Mouse (Mus musculus) kidney, embryonic 14.5 days (tissue): ENCODE measurements around the gene Nlrp10. TPM values are rescaled to one million over a fixed set of nuclear protein-coding genes. Genes with fewer than 3 reads are reported as not detected.

Experiments used
- ATAC-seq: fragments of 200-750 bp; cut with Nextera tagmentation; 2 replicates; pipeline ENCODE4 v1.8.0; 2017; ENCODE audit warnings: moderate number of reproducible peaks, mild to moderate bottlenecking, moderate TSS enrichment, moderate library complexity; ENCODE audit not compliant: low FRiP score, low TSS enrichment
- H3K27ac ChIP-seq: fragments of 300-500 bp; sonication (generic); 2 replicates; pipeline ENCODE4 v1.5.1; 2014; ENCODE audit warnings: low read depth, mild to moderate bottlenecking, low read length, moderate library complexity, mixed read lengths
- H3K27me3 ChIP-seq: fragments of 300-500 bp; sonication (generic); 2 replicates; pipeline ENCODE4 v1.6.1; 2014; ENCODE audit warnings: mild to moderate bottlenecking, low read length; ENCODE audit not compliant: control insufficient read depth, insufficient read depth
- H3K36me3 ChIP-seq: fragments of 300-500 bp; sonication (generic); 2 replicates; pipeline ENCODE4 v1.6.1; 2014; ENCODE audit warnings: low read length, mixed read lengths; ENCODE audit not compliant: control insufficient read depth, insufficient read depth
- H3K4me1 ChIP-seq: fragments of 300-500 bp; sonication (generic); 2 replicates; pipeline ENCODE4 v1.6.1; 2014; ENCODE audit warnings: low read length, mixed read lengths; ENCODE audit not compliant: control insufficient read depth, insufficient read depth
- H3K4me2 ChIP-seq: fragments of 300-500 bp; sonication (generic); replicated peaks from 2 replicates; pipeline ENCODE4 v1.6.1; 2014; ENCODE audit warnings: low read depth, mild to moderate bottlenecking, low read length
- H3K4me3 ChIP-seq: fragments of 300-500 bp; sonication (generic); 2 replicates; pipeline ENCODE4 v1.5.1; 2014; ENCODE audit warnings: mild to moderate bottlenecking, low read length
- H3K9ac ChIP-seq: fragments of 300-500 bp; sonication (generic); 2 replicates; pipeline ENCODE4 v1.6.1; 2014; ENCODE audit warnings: low read depth, mild to moderate bottlenecking, low read length, moderate library complexity
- H3K9me3 ChIP-seq: fragments of 300-500 bp; sonication (generic); 2 replicates; pipeline ENCODE4 v1.6.1; 2016; ENCODE audit warnings: low read length; ENCODE audit not compliant: control insufficient read depth
- WGBS: fragments of 180-500 bp; shearing (Covaris S2); extraction: QIAGEN DNeasy Blood & Tissue Kit; methylation state at CpG from one replicate; pipeline ENCODE4 v1.1.7; 2014; 5-methylcytosine and 5-hydroxymethylcytosine counted together
- polyA plus RNA-seq: library from polyadenylated mRNA; unstranded; fragments of >200 nt; fragmentation: Nextera tagmentation; extraction: Ambion mirVana; gene quantifications from 2 replicates; pipeline ENCODE4 v1.2.1, GENCODE M21; 2014

Gene Nlrp10
- polyA plus RNA-seq, 1 experiment from 2014 or later, result not detected

GRCm38 (mm10) chr7:108950312-108950761 lies 20.4 kb upstream of the Nlrp10 start, which contains the start of gene Tub:
Gene Tub (plus strand): TSS chr7:108950338.
- Histone ChIP-seq H3K4me3 (peak within 1 kb of the TSS; percentile 49), H3K27ac (no peak within 1 kb of the TSS), H3K27me3 (peaks cover 33% of the 10 kb centered on the region), H3K9me3 (no peaks in the 10 kb centered on the region), H3K9ac (peak within 1 kb of the TSS; percentile 28; the same call in 1 of the 2 replicates), H3K4me2 (peak within 1 kb of the TSS; percentile 92), H3K4me1 (0 out of 2 replicates have a peak, but pooled peaks cover 6% of the 10 kb centered on the region), H3K36me3 (peaks cover 4% of the 10 kb centered on the region; the same call in 1 of the 2 replicates)
- WGBS, result under 1% methylated on average over 39 of the region's 44 CpGs
- peak; percentile 75 for ATAC-seq

GRCm38 (mm10) chr7:108949301-108949700 lies 19.3 kb upstream of the Nlrp10 start:
- peaks cover 12% of the 10 kb centered on the region; the same call in 1 of the 2 replicates for H3K36me3 ChIP-seq
- H3K27ac ChIP-seq, result no peak overlapping the region
- H3K4me3 ChIP-seq, result no peak overlapping the region
- ATAC-seq, result no peak
- H3K9me3 ChIP-seq, result no peaks in the 10 kb centered on the region
- H3K4me2 ChIP-seq, result no peak overlapping the region
- 38% methylated on average over 2 of the region's 2 CpGs for WGBS
- peaks cover 33% of the 10 kb centered on the region for H3K27me3 ChIP-seq
- H3K9ac ChIP-seq, result no peak overlapping the region
- H3K4me1 ChIP-seq, result 0 out of 2 replicates have a peak, but pooled peaks cover 6% of the 10 kb centered on the region

GRCm38 (mm10) chr7:108948611-108949010 lies 18.6 kb upstream of the Nlrp10 start:
- 0 out of 2 replicates have a peak, but pooled peaks cover 6% of the 10 kb centered on the region for H3K4me1 ChIP-seq
- H3K4me3 ChIP-seq, result no peak overlapping the region
- no peak overlapping the region for H3K9ac ChIP-seq
- no peaks in the 10 kb centered on the region for H3K9me3 ChIP-seq
- peaks cover 15% of the 10 kb centered on the region; the same call in 1 of the 2 replicates for H3K36me3 ChIP-seq
- H3K27me3 ChIP-seq, result peaks cover 33% of the 10 kb centered on the region
- H3K4me2 ChIP-seq, result no peak overlapping the region
- no peak for ATAC-seq
- H3K27ac ChIP-seq, result no peak overlapping the region

DNA sequence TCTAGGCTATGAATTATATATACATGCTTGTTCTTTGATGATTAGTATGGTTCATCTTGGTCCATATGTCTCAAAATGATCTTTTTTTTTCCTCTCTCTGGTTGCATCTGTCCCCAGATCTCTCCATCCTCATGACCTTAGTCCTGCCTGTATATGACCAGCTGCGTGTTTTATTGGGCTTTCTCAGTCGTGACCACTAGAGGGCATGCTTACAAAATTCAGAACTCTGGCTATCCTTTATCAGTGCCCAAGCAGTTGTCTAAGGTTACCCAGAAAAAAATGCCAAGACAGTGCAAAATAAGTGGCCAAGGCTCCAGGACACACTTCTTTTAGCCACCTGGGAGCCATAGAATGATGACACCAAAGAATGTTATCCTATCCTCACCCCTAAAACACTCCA lies 14.0 kb upstream of the Nlrp10 start:
- peak; percentile 66 for ATAC-seq
- peaks cover 60% of the 10 kb centered on the region for H3K36me3 ChIP-seq
- no peaks in the 10 kb centered on the region for H3K27me3 ChIP-seq

DNA sequence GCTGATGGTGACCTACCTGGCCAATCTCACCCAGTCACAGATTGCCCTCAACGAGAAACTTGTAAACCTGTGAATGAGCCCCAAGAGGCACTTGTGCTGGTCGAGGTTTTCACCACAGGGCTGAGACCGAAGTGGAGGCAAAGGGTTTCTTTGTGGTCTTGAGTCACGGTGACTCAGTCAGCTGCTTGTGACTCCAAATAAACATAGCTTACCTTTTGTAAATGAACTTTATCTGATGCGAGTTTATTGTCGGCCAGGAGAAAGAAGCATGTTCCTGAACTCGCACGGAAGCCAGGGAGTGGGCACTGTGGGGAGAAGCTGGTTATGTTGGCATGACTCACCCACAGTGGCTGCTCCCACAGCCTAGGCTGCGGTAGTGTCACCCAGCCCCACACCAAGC lies 11.5 kb upstream of the Nlrp10 start:
- Histone ChIP-seq H3K27me3 (no peaks in the 10 kb centered on the region), H3K4me1 (0 out of 2 replicates have a peak, but pooled peaks cover under 1% of the 10 kb centered on the region), H3K9ac (no peak overlapping the region), H3K9me3 (no peaks in the 10 kb centered on the region), H3K36me3 (peaks cover 76% of the 10 kb centered on the region), H3K4me3 (no peak overlapping the region), H3K4me2 (no peak overlapping the region), H3K27ac (no peak overlapping the region)
- ATAC-seq, result no peak
- WGBS, result 95% methylated on average over 9 of the region's 9 CpGs

More for the DNA sequence above, 14.0 kb upstream of the Nlrp10 start:
- 11% methylated on average over 2 of the region's 2 CpGs for WGBS
- H3K27ac ChIP-seq, result no peak overlapping the region
- no peak overlapping the region for H3K9ac ChIP-seq
- no peak overlapping the region for H3K4me2 ChIP-seq
- no peaks in the 10 kb centered on the region for H3K4me1 ChIP-seq
- H3K9me3 ChIP-seq, result no peaks in the 10 kb centered on the region
- no peak overlapping the region for H3K4me3 ChIP-seq

- Histone ChIP-seq H3K27me3 (no peaks in the 10 kb centered on the region), H3K27ac (no peak overlapping the region), H3K9ac (no peak overlapping the region), H3K4me2 (no peak overlapping the region), H3K4me3 (no peak overlapping the region), H3K9me3 (no peaks in the 10 kb centered on the region), H3K36me3 (peaks cover 45% of the 10 kb centered on the region), H3K4me1 (peaks cover 16% of the 10 kb centered on the region)
- ATAC-seq, result no peak
- WGBS, result 94% methylated on average over 4 of the region's 4 CpGs
These were observed 6.6 kb upstream of the Nlrp10 start for GRCm38 (mm10) chr7:108936591-108936990.

DNA sequence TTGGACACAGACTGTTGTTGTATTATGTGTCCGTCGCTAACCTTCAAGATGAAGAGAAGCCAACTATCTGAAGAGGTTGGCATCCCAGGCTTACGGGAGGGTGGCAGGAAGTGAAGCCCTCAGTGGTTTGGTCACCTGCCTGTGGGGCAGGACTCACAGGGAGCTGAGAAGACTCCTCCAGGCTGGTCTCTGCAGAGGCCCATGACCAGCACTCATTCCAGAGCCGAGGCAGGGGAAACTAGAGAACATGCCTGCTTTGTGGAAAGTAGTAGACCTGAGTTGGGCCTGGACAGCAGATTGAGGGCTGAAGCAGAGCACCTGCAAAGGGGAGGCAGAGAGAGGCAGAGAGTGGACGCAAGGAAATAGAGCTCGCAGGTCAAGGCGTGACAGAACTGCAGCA lies 5.4 kb upstream of the Nlrp10 start:
- Histone ChIP-seq H3K9me3 (no peaks in the 10 kb centered on the region), H3K36me3 (peaks cover 33% of the 10 kb centered on the region), H3K4me3 (peak overlapping the region; percentile 88), H3K27ac (no peak overlapping the region), H3K9ac (peak overlapping the region; percentile 96; the same call in 1 of the 2 replicates), H3K4me1 (peaks cover 16% of the 10 kb centered on the region), H3K4me2 (peak overlapping the region; percentile 82), H3K27me3 (no peaks in the 10 kb centered on the region)
- 78% methylated on average over 7 of the region's 7 CpGs for WGBS
- ATAC-seq, result no peak

- peak overlapping the region; percentile 59; the same call in 1 of the 2 replicates for H3K27ac ChIP-seq
- peaks cover 28% of the 10 kb centered on the region for H3K36me3 ChIP-seq
- H3K27me3 ChIP-seq, result no peaks in the 10 kb centered on the region
- H3K4me3 ChIP-seq, result peak overlapping the region; percentile 88
- no peaks in the 10 kb centered on the region for H3K9me3 ChIP-seq
- H3K9ac ChIP-seq, result peak overlapping the region; percentile 96
- peaks cover 16% of the 10 kb centered on the region for H3K4me1 ChIP-seq
- ATAC-seq, result peak; percentile 6; the same call in 1 of the 2 replicates
- 2% methylated on average over 8 of the region's 8 CpGs for WGBS
- H3K4me2 ChIP-seq, result peak overlapping the region; percentile 82
These were observed 4.9 kb upstream of the Nlrp10 start for GRCm38 (mm10) chr7:108934836-108935235.

GRCm38 (mm10) chr7:108933794-108934731 lies 4.1 kb upstream of the Nlrp10 start, which contains the start of gene Eif3f:
Gene Eif3f (plus strand): TSS chr7:108934417.
- Histone ChIP-seq H3K4me3 (peak within 1 kb of the TSS; percentile 88), H3K9ac (peak within 1 kb of the TSS; percentile 96), H3K9me3 (no peaks in the 10 kb centered on the region), H3K4me2 (peak within 1 kb of the TSS; percentile 82), H3K27ac (peak within 1 kb of the TSS; percentile 59; the same call in 1 of the 2 replicates), H3K27me3 (no peaks in the 10 kb centered on the region), H3K4me1 (peaks cover 16% of the 10 kb centered on the region), H3K36me3 (peaks cover 20% of the 10 kb centered on the region)
- ATAC-seq, result peak; percentile 97
- WGBS, result 2% methylated on average over 50 of the region's 50 CpGs
